23 mouse cellular contexts compared by ENCODE assay signal in genomic region chr15:84458983-84459382, GRCm38 (mm10). TPM values are rescaled to one million over a fixed set of nuclear protein-coding genes. Genes with fewer than 3 reads are reported as not detected.
"Had no signal": no experiment of that assay in that cellular context is flagged by ENCODE, and none has a peak within 500 bp of the region (broad histone marks: within the 10 kb centered on the region; RNA-seq: fewer than 3 reads in every experiment).

No protein-coding gene starts in this region.

- H3K4me3 ChIP-seq: gastrocnemius, adult 2 months; heart, embryonic 10.5 days; heart, embryonic 12.5 days; hindbrain, embryonic 10.5 days; hindbrain, embryonic 12.5 days; intestine, embryonic 15.5 days; layer of hippocampus, adult 2 months; left cerebral cortex, adult 2 months; limb, embryonic 10.5 days; limb, embryonic 12.5 days had no signal

- H3K4me2 ChIP-seq: heart, embryonic 12.5 days; hindbrain, embryonic 12.5 days; hindbrain, embryonic 14.5 days; intestine, embryonic 15.5 days; limb, embryonic 12.5 days had no signal

- H3K27ac ChIP-seq: gastrocnemius, adult 2 months; heart, embryonic 10.5 days; hindbrain, embryonic 10.5 days; hindbrain, embryonic 12.5 days; hindbrain, embryonic 14.5 days; intestine, embryonic 15.5 days; layer of hippocampus, adult 2 months; left cerebral cortex, adult 2 months; limb, embryonic 10.5 days; limb, embryonic 12.5 days had no signal

- H3K9me3 ChIP-seq: heart, embryonic 10.5 days; heart, embryonic 12.5 days; hindbrain, embryonic 10.5 days; hindbrain, embryonic 12.5 days; intestine, embryonic 15.5 days; limb, embryonic 10.5 days had no signal

- ATAC-seq: hindbrain, embryonic 16.5 days; inflammation-experienced regulatory T-cells, adult 6 months; intestine, embryonic 15.5 days; intestine, postnatal 0 days had no signal

- H3K4me1 ChIP-seq: hindbrain, embryonic 12.5 days; intestine, embryonic 15.5 days had no signal

- H3K9ac ChIP-seq: heart, embryonic 12.5 days; hindbrain, embryonic 12.5 days; hindbrain, embryonic 14.5 days; intestine, embryonic 15.5 days; limb, embryonic 12.5 days had no signal

- H3K27me3 ChIP-seq: hindbrain, embryonic 12.5 days; intestine, embryonic 15.5 days; limb, embryonic 12.5 days had no signal

- DNase-seq: gastrocnemius, adult 2 months; gastrocnemius, postnatal 10 days; gastrocnemius, postnatal 25 days; heart, adult 18-20 months; heart, postnatal 10 days; heart, postnatal 4 days; kidney, adult 18-20 months; kidney, adult 8-10 months; kidney, postnatal 10 days; kidney, postnatal 4 days had no signal

- H3K36me3 ChIP-seq: heart, embryonic 10.5 days; heart, embryonic 12.5 days; hindbrain, embryonic 10.5 days; hindbrain, embryonic 12.5 days; intestine, embryonic 15.5 days; limb, embryonic 10.5 days; limb, embryonic 12.5 days had no signal

RNA-seq across cellular contexts. Expression of gene Shisal1, which starts 12.1 kb away (rescaled TPM):
- polyA plus RNA-seq: inflammation-experienced regulatory T-cells, adult 6 months had no signal
